Mouse (Mus musculus) liver, embryonic 14.5 days (tissue): Measurements from ENCODE around the gene Samd4. TPM values are rescaled to one million over a fixed set of nuclear protein-coding genes. Genes with fewer than 3 reads are reported as not detected.

Source experiments
- ATAC-seq: fragments of 200-750 bp; cut with Nextera tagmentation; 2 replicates; pipeline ENCODE4 v1.8.0; 2017; ENCODE audit warnings: moderate number of reproducible peaks, mild to moderate bottlenecking, moderate library complexity; ENCODE audit not compliant: insufficient read depth
- DNase-seq, 3 experiments: peaks; one replicate each; pipeline ENCODE4 v3.0.0-alpha.2; 2012 to 2013; ENCODE audit warnings: low read depth in 3 of 3, low spot score in 3 of 3
- H3K27ac ChIP-seq: fragments of 300-500 bp; sonication (generic); 2 replicates; pipeline ENCODE4 v1.5.1; 2014; ENCODE audit warnings: moderate library complexity, mild to moderate bottlenecking, control low read depth, inconsistent platforms
- H3K27me3 ChIP-seq: fragments of 300-500 bp; sonication (generic); 2 replicates; pipeline ENCODE4 v1.6.1; 2014; ENCODE audit warnings: mild to moderate bottlenecking, low read length, moderate library complexity; ENCODE audit not compliant: control insufficient read depth, insufficient read depth
- H3K36me3 ChIP-seq: fragments of 300-500 bp; sonication (generic); replicated peaks from 2 replicates; pipeline ENCODE4 v1.6.1; 2014; ENCODE audit warnings: low read depth; ENCODE audit not compliant: control insufficient read depth, insufficient read depth
- H3K4me1 ChIP-seq, 2 experiments: fragments of 200-500 bp in 1 of 2; fragments of 300-500 bp in 1 of 2; sonication (generic) in 1 of 2; replicated peaks; 2 replicates each; pipeline ENCODE4 v1.6.1; 2012 to 2014; ENCODE audit warnings: antibody characterized with exemption in 1 of 2, inconsistent platforms in 1 of 2, low read length in 1 of 2; ENCODE audit not compliant: control insufficient read depth in 2 of 2, insufficient read depth in 2 of 2
- H3K4me2 ChIP-seq: fragments of 300-500 bp; sonication (generic); 2 replicates; pipeline ENCODE4 v1.6.1; 2014; ENCODE audit warnings: low read depth, mild to moderate bottlenecking, control low read depth, moderate library complexity
- H3K4me3 ChIP-seq, 2 experiments: fragments of 200-500 bp in 1 of 2; fragments of 300-500 bp in 1 of 2; sonication (generic) in 1 of 2; 2 replicates each; pipeline ENCODE4 v1.5.1; 2012 to 2014; ENCODE audit warnings: low read depth in 2 of 2, low read length in 2 of 2, mild to moderate bottlenecking in 2 of 2, control low read depth in 1 of 2, inconsistent platforms in 1 of 2, moderate library complexity in 1 of 2; ENCODE audit not compliant: insufficient read depth in 1 of 2
- H3K9ac ChIP-seq: fragments of 300-500 bp; sonication (generic); replicated peaks from 2 replicates; pipeline ENCODE4 v1.6.1; 2014; ENCODE audit warnings: mild to moderate bottlenecking, control low read depth, moderate library complexity
- H3K9me3 ChIP-seq: fragments of 300-500 bp; sonication (generic); 2 replicates; pipeline ENCODE4 v1.6.1; 2016; ENCODE audit warnings: low read length, mixed read lengths; ENCODE audit not compliant: control insufficient read depth
- CTCF ChIP-seq: IDR thresholded peaks from 2 replicates; pipeline ENCODE4 v1.5.1; 2016; ENCODE audit warnings: antibody characterized with exemption, low read depth, control low read depth
- EP300 ChIP-seq: IDR thresholded peaks from 2 replicates; pipeline ENCODE4 v1.6.1; 2016; ENCODE audit warnings: antibody characterized with exemption, low read depth
- WGBS: fragments of 180-500 bp; shearing (Covaris S2); extraction: QIAGEN DNeasy Blood & Tissue Kit; methylation state at CpG from one replicate; pipeline ENCODE4 v1.1.7; 2014; ENCODE audit not compliant: insufficient replicate concordance; 5-methylcytosine and 5-hydroxymethylcytosine counted together
- polyA plus RNA-seq, 2 experiments: library from polyadenylated mRNA; depleted of rRNA in 1 of 2; stranded (reverse) in 1 of 2; unstranded in 1 of 2; fragments of >200 nt; fragmentation: Nextera tagmentation in 1 of 2; extraction: Ambion mirVana in 1 of 2; gene quantifications; 2 replicates each; pipeline versions ENCODE4 v1.2.1 to v1.2.3; 2012 to 2014

Gene Samd4
- polyA plus RNA-seq, 2 experiments = 0.19 to 0.39 TPM

DNA sequence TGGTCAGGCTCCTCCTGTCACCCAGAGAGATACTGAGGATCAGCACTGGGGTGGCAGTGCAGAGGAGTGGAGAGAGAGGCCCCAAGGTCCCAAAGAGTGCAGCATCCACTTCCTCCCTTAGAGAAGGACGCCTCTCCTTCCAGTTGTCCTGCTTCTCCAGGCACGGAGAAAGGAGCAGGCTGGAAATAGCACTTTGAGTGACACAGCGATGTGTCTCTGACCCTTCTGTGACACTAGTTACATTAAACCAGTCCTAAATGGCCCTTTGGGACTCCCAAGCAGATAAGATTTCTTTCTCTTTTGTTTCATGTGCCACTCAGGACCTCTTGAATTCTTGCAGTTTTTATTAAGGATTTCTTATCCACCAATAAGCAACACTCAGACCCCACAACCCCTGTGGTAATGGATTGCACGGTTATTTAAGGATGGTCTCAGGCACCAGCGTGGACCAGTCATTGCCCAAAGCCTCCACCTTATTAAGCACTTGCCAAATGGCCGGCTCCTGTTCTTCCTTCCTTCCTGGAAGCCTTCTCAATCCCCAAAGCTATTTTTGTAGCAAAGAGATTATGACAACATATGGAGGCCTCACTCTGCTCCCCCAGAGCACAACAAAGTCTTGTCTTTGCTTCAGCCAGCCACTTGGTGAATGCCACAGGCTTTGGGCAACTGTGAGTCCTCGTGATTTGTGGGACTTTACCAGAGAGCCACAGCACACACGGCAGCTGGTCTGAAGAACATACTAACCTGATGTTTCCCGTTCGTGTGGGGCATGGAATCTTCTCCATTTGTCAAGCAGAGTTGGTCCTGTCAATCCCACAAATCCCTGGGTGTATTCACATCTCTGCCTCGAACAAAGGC, 68.1 kb downstream of the Samd4 start:
- 43% methylated on average over 11 of the region's 11 CpGs for WGBS
- no peak overlapping the region for H3K4me3 ChIP-seq
- no peak for ATAC-seq
- no peak for TF ChIP-seq CTCF
- H3K4me1 ChIP-seq = 0 out of 4 replicates have a peak, but pooled peaks cover 0 to 4% of the 10 kb centered on the region in 2 experiments
- DNase-seq = no peak
- H3K4me2 ChIP-seq = no peak overlapping the region
- H3K9ac ChIP-seq = no peak overlapping the region
- H3K36me3 ChIP-seq = no peaks in the 10 kb centered on the region
- no peak overlapping the region for H3K27ac ChIP-seq
- no peaks in the 10 kb centered on the region for H3K27me3 ChIP-seq
- H3K9me3 ChIP-seq = no peaks in the 10 kb centered on the region

DNA sequence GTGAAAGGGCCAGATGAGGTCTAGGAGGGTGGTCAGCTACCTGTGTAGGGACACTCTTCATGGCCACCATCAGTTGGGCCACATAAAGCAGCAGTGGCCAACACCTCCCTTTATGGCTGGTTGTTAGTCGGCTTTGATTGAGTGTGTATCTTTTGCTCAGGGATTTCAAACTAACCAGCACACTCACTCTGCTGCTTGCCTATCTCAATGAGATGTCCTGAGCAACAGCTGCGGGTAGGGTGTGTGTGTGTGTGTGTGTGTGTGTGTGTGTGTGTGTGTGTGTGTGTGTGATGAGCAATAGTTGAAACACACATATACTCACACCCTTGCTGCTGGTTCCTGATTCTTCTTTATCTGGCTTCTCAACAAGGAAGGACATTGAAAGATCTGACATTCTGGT, 69.6 kb downstream of the Samd4 start:
- H3K36me3 ChIP-seq = no peaks in the 10 kb centered on the region
- WGBS = 56% methylated on average over 2 of the region's 2 CpGs
- ATAC-seq (no peak), DNase-seq (no peak)
- TF ChIP-seq EP300 (no peak), CTCF (no peak)
- H3K9ac ChIP-seq = no peak overlapping the region
- no peak overlapping the region for H3K4me3 ChIP-seq
- H3K27ac ChIP-seq = no peak overlapping the region
- 0 out of 4 replicates have a peak, but pooled peaks cover 0 to 5% of the 10 kb centered on the region in 2 experiments for H3K4me1 ChIP-seq
- H3K9me3 ChIP-seq = no peaks in the 10 kb centered on the region
- no peak overlapping the region for H3K4me2 ChIP-seq
- H3K27me3 ChIP-seq = no peaks in the 10 kb centered on the region

DNA sequence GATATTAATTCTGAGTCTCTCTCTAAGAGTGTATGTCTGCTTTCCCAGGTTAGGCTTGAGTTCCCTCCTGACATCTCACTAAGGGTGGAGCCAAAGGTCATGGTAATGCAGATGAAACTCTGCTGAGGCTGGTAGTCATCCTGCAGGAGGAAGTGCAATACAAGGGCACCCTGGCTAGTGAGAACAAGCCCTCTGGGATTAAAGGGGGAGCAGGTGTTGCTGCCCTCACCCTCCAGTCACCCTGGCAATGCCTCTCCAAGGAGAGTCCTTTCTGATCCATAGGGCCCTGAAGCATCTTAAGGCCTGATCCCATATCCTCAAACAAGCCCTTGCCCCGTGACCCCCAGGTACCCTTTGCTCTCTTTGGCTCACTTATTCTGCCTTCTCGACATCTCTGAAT, 72.5 kb downstream of the Samd4 start:
- H3K27ac ChIP-seq = no peak overlapping the region
- 35% methylated on average over 2 of the region's 2 CpGs for WGBS
- no peaks in the 10 kb centered on the region for H3K9me3 ChIP-seq
- no peak overlapping the region for H3K4me2 ChIP-seq
- no peak for TF ChIP-seq EP300
- TF ChIP-seq CTCF = no peak
- no peak overlapping the region for H3K9ac ChIP-seq
- H3K27me3 ChIP-seq = no peaks in the 10 kb centered on the region
- H3K4me1 ChIP-seq = 0 out of 4 replicates have a peak, but pooled peaks cover 0 to 4% of the 10 kb centered on the region in 2 experiments
- no peak for DNase-seq
- no peaks in the 10 kb centered on the region for H3K36me3 ChIP-seq
- no peak for ATAC-seq
- H3K4me3 ChIP-seq = no peak overlapping the region

DNA sequence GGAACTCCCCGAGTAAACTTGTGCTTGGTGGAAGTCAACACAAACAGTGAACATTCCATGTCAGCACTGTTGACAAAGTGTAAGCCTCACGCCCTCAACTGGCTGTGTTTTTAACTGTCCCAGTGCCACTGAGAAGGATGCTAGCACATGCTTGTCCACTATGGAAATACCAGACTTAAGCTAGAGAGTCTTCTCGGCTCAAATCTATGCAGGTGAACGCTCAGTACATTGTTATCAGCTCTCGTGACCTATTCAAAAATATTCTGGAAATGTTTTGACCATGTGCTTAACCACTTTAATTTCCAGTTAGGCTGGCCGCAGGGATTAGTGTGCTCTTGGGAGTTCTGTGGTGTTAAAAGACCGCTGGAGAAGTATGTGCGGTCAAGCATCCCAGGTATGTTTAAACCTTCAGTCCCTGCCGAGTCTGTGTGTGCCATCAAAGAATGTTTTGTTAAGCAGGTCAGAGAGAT, 73.0 kb downstream of the Samd4 start:
- no peak for DNase-seq
- no peak for ATAC-seq
- Histone ChIP-seq H3K9ac (no peak overlapping the region), H3K36me3 (no peaks in the 10 kb centered on the region), H3K27me3 (no peaks in the 10 kb centered on the region), H3K9me3 (no peaks in the 10 kb centered on the region), H3K4me3 (no peak overlapping the region), H3K27ac (no peak overlapping the region), H3K4me1 (0 out of 4 replicates have a peak, but pooled peaks cover 0 to 1% of the 10 kb centered on the region in 2 experiments), H3K4me2 (no peak overlapping the region)
- no peak for TF ChIP-seq CTCF
- no peak for TF ChIP-seq EP300
- WGBS = 51% methylated on average over 9 of the region's 9 CpGs

DNA sequence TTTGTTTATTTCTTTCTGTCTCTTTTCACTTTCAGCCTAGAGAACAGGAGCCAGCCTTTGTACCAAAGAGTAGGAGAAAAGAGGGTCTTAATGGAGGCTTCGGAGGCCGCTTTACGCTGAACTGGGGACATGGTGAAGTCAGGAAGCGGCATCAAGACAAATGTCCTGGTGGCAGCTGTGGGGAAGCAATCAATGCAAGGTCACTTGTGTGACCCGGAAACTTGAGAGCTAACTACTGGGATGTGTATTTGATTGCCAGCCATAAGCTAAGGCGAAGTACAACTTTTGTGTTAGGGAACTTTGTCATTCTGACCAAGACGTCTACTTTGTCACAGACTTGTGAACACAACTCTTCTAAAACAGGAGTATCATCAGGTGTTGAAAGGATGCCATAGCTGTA, 73.5 kb downstream of the Samd4 start:
- Histone ChIP-seq H3K9ac (no peak overlapping the region), H3K27ac (no peak overlapping the region), H3K9me3 (no peaks in the 10 kb centered on the region), H3K36me3 (no peaks in the 10 kb centered on the region), H3K27me3 (no peaks in the 10 kb centered on the region), H3K4me3 (no peak overlapping the region), H3K4me1 (0 out of 4 replicates have a peak, but pooled peaks cover 0 to 1% of the 10 kb centered on the region in 2 experiments), H3K4me2 (no peak overlapping the region)
- TF ChIP-seq CTCF (no peak), EP300 (no peak)
- ATAC-seq (no peak), DNase-seq (no peak)
- WGBS = 50% methylated on average over 7 of the region's 7 CpGs
